Mouse (Mus musculus): ENCODE results near the gene Cspg5. TPM values are rescaled to one million over a fixed set of nuclear protein-coding genes. Genes with fewer than 3 reads are reported as not detected.

Cspg5 gene
- total RNA-seq, 2 experiments from 2014 or later: 1.3 TPM

Small RNAs within 50 kb of the gene (microRNA-seq; reads per million reads assigned to microRNA genes)
- gene Mir6236: 17.6 to 17.8 reads per million in 2 experiments

Other genes with a start within 250 kb of the Cspg5 start
- 10 to 100 TPM; 34.5 to 41.9 TPM for gene Smarcc1, start 126.1 kb upstream of the Cspg5 start, total RNA-seq (2021)
- gene Dhx30, start 126.0 kb upstream of the Cspg5 start, total RNA-seq (2021): 10 to 100 TPM; 43.3 to 45.5 TPM
- 1 to 10 TPM; 4.2 to 4.7 TPM for gene Elp6, start 61.4 kb downstream of the Cspg5 start, total RNA-seq (2021)
- 10 to 100 TPM; 25.5 TPM for gene Scap, start 89.5 kb downstream of the Cspg5 start, total RNA-seq (2021)
- 10 to 100 TPM; 12.6 to 22.0 TPM for gene Ptpn23, start 164.4 kb downstream of the Cspg5 start, total RNA-seq (2021)
- 10 to 100 TPM in 1 of 2 experiments, under 1 TPM in 1; 0.59 to 15.6 TPM for gene Ngp, start 176.0 kb downstream of the Cspg5 start, total RNA-seq (2021)
- 1 to 10 TPM; 6.0 to 8.3 TPM for gene Klhl18, start 232.9 kb downstream of the Cspg5 start, total RNA-seq (2021)
- under 1 TPM; 0.23 to 0.42 TPM for gene Kif9, start 233.2 kb downstream of the Cspg5 start, total RNA-seq (2021)